Mouse (Mus musculus) hindbrain, embryonic 11.5 days (tissue): ENCODE measurements around the gene Zfp697. TPM values are rescaled to one million over a fixed set of nuclear protein-coding genes. Genes with fewer than 3 reads are reported as not detected.

Experiments used
- ATAC-seq: fragments of 200-750 bp; cut with Nextera tagmentation; 2 replicates; pipeline ENCODE4 v1.8.0; 2017; ENCODE audit warnings: mild to moderate bottlenecking, moderate TSS enrichment, moderate library complexity; ENCODE audit not compliant: low FRiP score
- DNase-seq: peaks from one replicate; pipeline ENCODE4 v3.0.0-alpha.2; 2015; ENCODE audit warnings: low spot score
- H3K27ac ChIP-seq: fragments of 300-500 bp; sonication (generic); 2 replicates; pipeline ENCODE4 v1.5.1; 2014; ENCODE audit warnings: mild to moderate bottlenecking, low read depth, low read length
- H3K27me3 ChIP-seq: fragments of 300-500 bp; sonication (generic); 2 replicates; pipeline ENCODE4 v1.6.1; 2014; ENCODE audit warnings: mild to moderate bottlenecking, low read length, moderate library complexity, mixed read lengths; ENCODE audit not compliant: control insufficient read depth, insufficient read depth
- H3K36me3 ChIP-seq: fragments of 300-500 bp; sonication (generic); 2 replicates; pipeline ENCODE4 v1.6.1; 2014; ENCODE audit warnings: mild to moderate bottlenecking, low read length, moderate library complexity, mixed read lengths; ENCODE audit not compliant: control insufficient read depth, insufficient read depth
- H3K4me1 ChIP-seq: fragments of 300-500 bp; sonication (generic); replicated peaks from 2 replicates; pipeline ENCODE4 v1.6.1; 2014; ENCODE audit warnings: low read length, mixed read lengths; ENCODE audit not compliant: control insufficient read depth, insufficient read depth
- H3K4me2 ChIP-seq: fragments of 300-500 bp; sonication (generic); replicated peaks from 2 replicates; pipeline ENCODE4 v1.6.1; 2014; ENCODE audit warnings: mild to moderate bottlenecking, low read depth, low read length
- H3K4me3 ChIP-seq: fragments of 300-500 bp; sonication (generic); 2 replicates; pipeline ENCODE4 v1.5.1; 2014; ENCODE audit warnings: low read depth, low read length
- H3K9ac ChIP-seq: fragments of 300-500 bp; sonication (generic); 2 replicates; pipeline ENCODE4 v1.6.1; 2014; ENCODE audit warnings: low read depth, low read length
- H3K9me3 ChIP-seq: fragments of 300-500 bp; sonication (generic); 2 replicates; pipeline ENCODE4 v1.6.1; 2016; ENCODE audit warnings: low read length; ENCODE audit not compliant: control insufficient read depth
- WGBS: fragments of 180-500 bp; shearing (Covaris S2); extraction: QIAGEN DNeasy Blood & Tissue Kit; methylation state at CpG from one replicate; pipeline ENCODE4 v1.1.7; 2014; 5-methylcytosine and 5-hydroxymethylcytosine counted together
- polyA plus RNA-seq: library from polyadenylated mRNA; unstranded; fragments of >200 nt; fragmentation: Nextera tagmentation; extraction: Ambion mirVana; gene quantifications from 2 replicates; pipeline ENCODE4 v1.2.1, GENCODE M21; 2014

The Zfp697 gene
- polyA plus RNA-seq, 1 experiment from 2014 or later = 15.5 TPM

DNA sequence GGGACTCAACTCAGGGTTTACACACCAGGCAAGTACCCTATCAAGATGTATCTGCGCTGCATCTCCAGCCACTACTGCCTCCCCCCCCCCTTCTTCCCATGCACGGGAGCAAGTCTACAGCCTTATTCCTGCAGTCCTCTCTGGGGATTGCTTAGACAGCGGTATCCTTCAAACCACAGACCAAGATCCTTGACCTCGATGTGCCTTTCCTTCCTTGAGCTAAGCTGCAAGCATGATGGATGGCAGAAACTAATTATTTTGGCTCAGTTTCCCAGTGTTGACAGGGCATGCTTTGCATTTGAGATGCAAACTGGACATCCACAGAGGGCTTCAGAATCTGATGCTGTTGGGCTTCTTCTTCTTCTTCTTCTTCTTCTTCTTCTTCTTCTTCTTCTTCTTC, 40.7 kb downstream of the Zfp697 start:
- Histone ChIP-seq H3K4me3 (no peak overlapping the region), H3K27ac (no peak overlapping the region)
- 92% methylated on average over 4 of the region's 4 CpGs for WGBS

GRCm38 (mm10) chr3:98426749-98427148, 44.5 kb downstream of the Zfp697 start:
- Histone ChIP-seq H3K9ac (no peak overlapping the region), H3K4me2 (peak overlapping the region; percentile 91), H3K4me3 (peak overlapping the region; percentile 56; the same call in 1 of the 2 replicates), H3K27me3 (peaks cover 11% of the 10 kb centered on the region), H3K27ac (no peak overlapping the region), H3K4me1 (no peaks in the 10 kb centered on the region; the same call in 1 of the 2 replicates), H3K9me3 (no peaks in the 10 kb centered on the region), H3K36me3 (no peaks in the 10 kb centered on the region)
- 49% methylated on average over 5 of the region's 5 CpGs for WGBS
- no peak for DNase-seq
- no peak for ATAC-seq

More for the DNA sequence above, 40.7 kb downstream of the Zfp697 start:
- DNase-seq (no peak), ATAC-seq (no peak)
- H3K9me3 ChIP-seq = no peaks in the 10 kb centered on the region
- H3K9ac ChIP-seq = no peak overlapping the region
- H3K36me3 ChIP-seq = no peaks in the 10 kb centered on the region
- H3K4me1 ChIP-seq = no peaks in the 10 kb centered on the region
- H3K27me3 ChIP-seq = peaks cover under 1% of the 10 kb centered on the region; the same call in 1 of the 2 replicates
- H3K4me2 ChIP-seq = no peak overlapping the region

DNA sequence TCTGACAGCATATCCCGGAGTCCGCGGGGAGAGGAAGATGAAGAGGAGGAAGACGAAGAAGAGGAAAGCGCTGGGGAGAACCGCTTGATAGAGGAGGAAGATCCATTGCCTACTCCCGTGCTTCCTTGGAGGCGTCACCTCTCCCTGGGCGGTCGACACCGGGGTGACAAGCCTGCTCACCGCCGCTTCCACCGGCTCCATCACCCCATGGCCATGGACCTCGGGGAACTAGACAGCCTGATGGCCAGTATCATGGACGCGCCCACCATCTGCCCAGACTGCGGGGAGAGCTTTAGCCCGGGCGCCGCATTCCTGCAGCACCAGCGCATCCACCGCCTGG, 45.0 kb downstream of the Zfp697 start:
- no peak overlapping the region for H3K27ac ChIP-seq
- peak overlapping the region; percentile 91 for H3K4me2 ChIP-seq
- peak overlapping the region; percentile 53 for H3K9ac ChIP-seq
- H3K4me3 ChIP-seq = peak overlapping the region; percentile 56
- WGBS = 0% methylated on average over 21 of the region's 23 CpGs
- H3K4me1 ChIP-seq = no peaks in the 10 kb centered on the region; the same call in 1 of the 2 replicates
- no peaks in the 10 kb centered on the region for H3K36me3 ChIP-seq
- no peak for DNase-seq
- H3K9me3 ChIP-seq = no peaks in the 10 kb centered on the region
- peaks cover 11% of the 10 kb centered on the region for H3K27me3 ChIP-seq
- ATAC-seq = no peak; the same call in 1 of the 2 replicates

GRCm38 (mm10) chr3:98427600-98428448, 45.6 kb downstream of the Zfp697 start:
- DNase-seq (peak; percentile 85), ATAC-seq (peak; percentile 95)
- Histone ChIP-seq H3K36me3 (no peaks in the 10 kb centered on the region), H3K9ac (peak overlapping the region; percentile 53), H3K27me3 (peaks cover 11% of the 10 kb centered on the region), H3K4me1 (no peaks in the 10 kb centered on the region; the same call in 1 of the 2 replicates), H3K27ac (no peak overlapping the region), H3K4me2 (peak overlapping the region; percentile 91), H3K4me3 (peak overlapping the region; percentile 56), H3K9me3 (no peaks in the 10 kb centered on the region)
- under 1% methylated on average over 107 of the region's 110 CpGs for WGBS

- H3K9me3 ChIP-seq = no peaks in the 10 kb centered on the region
- H3K4me1 ChIP-seq = no peaks in the 10 kb centered on the region; the same call in 1 of the 2 replicates
- ATAC-seq = no peak
- peaks cover 11% of the 10 kb centered on the region for H3K27me3 ChIP-seq
- H3K27ac ChIP-seq = no peak overlapping the region
- H3K4me2 ChIP-seq = peak overlapping the region; percentile 91
- WGBS = 3% methylated on average over 17 of the region's 17 CpGs
- no peaks in the 10 kb centered on the region for H3K36me3 ChIP-seq
- peak overlapping the region; percentile 56 for H3K4me3 ChIP-seq
- DNase-seq = no peak
- peak overlapping the region; percentile 53 for H3K9ac ChIP-seq
These were observed 46.2 kb downstream of the Zfp697 start for GRCm38 (mm10) chr3:98428449-98428775.

DNA sequence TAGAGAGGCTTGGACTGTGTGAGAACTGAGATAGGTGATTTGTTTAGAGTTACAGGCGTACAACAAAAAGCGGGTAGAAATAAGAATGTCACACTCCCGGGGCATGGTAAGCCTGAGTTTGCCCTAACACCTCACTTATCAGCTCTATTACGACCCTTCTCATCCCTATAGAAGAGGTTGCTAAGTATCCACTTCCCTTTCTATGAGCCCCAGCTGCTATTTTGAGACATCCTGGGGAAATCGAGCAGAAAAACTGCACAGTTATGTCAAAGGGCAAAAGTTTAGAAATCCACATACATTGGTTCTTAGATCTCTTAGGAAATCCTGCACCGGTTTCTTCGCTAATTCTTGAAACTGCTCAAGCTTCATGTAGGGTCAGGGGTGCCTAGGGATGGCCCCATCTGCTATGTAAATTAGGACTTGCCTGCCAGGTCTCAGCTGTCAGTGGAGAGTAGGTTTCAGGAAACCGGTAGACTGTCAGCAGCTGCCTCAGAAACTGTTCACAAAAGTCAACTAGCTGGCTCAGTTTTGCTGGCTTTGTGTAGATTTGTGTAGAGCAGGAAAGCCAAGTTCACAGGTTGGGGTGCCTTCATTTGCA, 46.8 kb downstream of the Zfp697 start:
- Histone ChIP-seq H3K9ac (no peak overlapping the region), H3K4me3 (no peak overlapping the region), H3K9me3 (no peaks in the 10 kb centered on the region), H3K36me3 (no peaks in the 10 kb centered on the region), H3K27me3 (peaks cover 11% of the 10 kb centered on the region), H3K4me2 (no peak overlapping the region), H3K27ac (no peak overlapping the region), H3K4me1 (no peaks in the 10 kb centered on the region; the same call in 1 of the 2 replicates)
- peak; percentile 18 for DNase-seq
- no peak for ATAC-seq
- 18% methylated on average over 8 of the region's 8 CpGs for WGBS

DNA sequence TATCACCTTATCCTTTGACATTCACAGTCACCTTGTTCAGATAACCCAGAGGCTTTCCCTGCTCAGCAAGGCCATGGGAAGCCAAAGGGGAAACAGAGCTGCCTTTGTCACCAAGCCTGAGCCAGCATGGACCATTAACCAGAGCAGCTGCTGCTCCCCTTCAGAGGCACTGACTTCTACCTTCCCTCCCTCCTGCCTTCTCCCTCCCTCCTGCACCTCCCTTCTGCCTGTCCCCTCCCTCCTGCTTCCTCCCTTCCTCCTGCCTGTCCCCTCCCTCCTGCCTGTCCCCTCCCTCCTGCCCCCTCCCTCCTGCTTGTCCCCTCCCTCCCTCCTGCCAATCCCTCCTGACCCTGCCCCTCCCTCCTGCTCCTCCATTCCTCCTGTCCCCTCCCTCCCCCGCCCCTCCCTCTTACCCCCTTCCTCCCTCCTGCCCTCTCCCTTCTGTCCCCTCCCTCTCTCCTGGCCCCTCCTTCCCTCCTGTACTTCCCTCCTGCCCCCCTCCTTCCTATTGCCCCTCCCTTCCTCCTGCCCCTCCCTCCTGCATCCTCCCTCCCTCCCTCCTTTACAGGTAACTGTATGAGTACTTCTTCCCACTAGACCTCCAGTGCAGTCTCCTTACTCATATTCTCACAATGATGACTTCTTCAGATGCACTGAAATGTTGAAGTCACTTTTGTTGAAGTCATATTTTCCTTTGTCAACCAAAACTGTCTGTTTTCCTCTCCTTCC, 52.0 kb downstream of the Zfp697 start:
- DNase-seq = no peak
- Histone ChIP-seq H3K4me3 (no peak overlapping the region), H3K27me3 (no peaks in the 10 kb centered on the region), H3K36me3 (no peaks in the 10 kb centered on the region), H3K27ac (no peak overlapping the region), H3K9me3 (no peaks in the 10 kb centered on the region), H3K9ac (no peak overlapping the region), H3K4me2 (no peak overlapping the region), H3K4me1 (no peaks in the 10 kb centered on the region)
- peak; percentile 65 for ATAC-seq
- WGBS = 57% methylated on average over 1 of the region's 1 CpGs

GRCm38 (mm10) chr3:98435030-98435429, 52.8 kb downstream of the Zfp697 start:
- H3K4me1 ChIP-seq = no peaks in the 10 kb centered on the region
- no peak overlapping the region for H3K4me3 ChIP-seq
- H3K9ac ChIP-seq = no peak overlapping the region
- H3K36me3 ChIP-seq = no peaks in the 10 kb centered on the region
- DNase-seq = no peak
- WGBS = 71% methylated on average over 1 of the region's 1 CpGs
- peak; percentile 27; the same call in 1 of the 2 replicates for ATAC-seq
- H3K27me3 ChIP-seq = no peaks in the 10 kb centered on the region
- H3K9me3 ChIP-seq = no peaks in the 10 kb centered on the region
- H3K27ac ChIP-seq = no peak overlapping the region
- H3K4me2 ChIP-seq = no peak overlapping the region
